ENCODE assay signal across 13 mouse cellular contexts in genomic region chr1:87856823-87857222, GRCm38 (mm10). TPM values are rescaled to one million over a fixed set of nuclear protein-coding genes. Genes with fewer than 3 reads are reported as not detected.
DNase-seq lines count a peak whose midpoint lies in the region; ATAC-seq and TF ChIP-seq lines count a peak whose summit lies in the region.
"Had no signal": no experiment of that assay in that cellular context is flagged by ENCODE, and none has a peak within 500 bp of the region (broad histone marks: within the 10 kb centered on the region; RNA-seq: fewer than 3 reads in every experiment).

No protein-coding gene starts in this region.

- no peak for TF ChIP-seq CTCF in left cerebral cortex, adult 2 months (IDR thresholded peaks at IDR 0.05)

- H3K36me3 ChIP-seq in midbrain, embryonic 15.5 days (replicated peaks) = no peaks in the 10 kb centered on the region
- H3K36me3 ChIP-seq: kidney, embryonic 15.5 days; liver, embryonic 13.5 days; neural tube, embryonic 12.5 days had no signal

- intact Hi-C loops in left cerebral cortex, adult 2 months (cut with DNase I) = no loop called here

- H3K4me3 ChIP-seq in left cerebral cortex, adult 2 months = no peak overlapping the region
- H3K4me3 ChIP-seq in midbrain, embryonic 15.5 days = no peak overlapping the region
- H3K4me3 ChIP-seq: kidney, embryonic 15.5 days; liver, embryonic 13.5 days; neural tube, embryonic 12.5 days had no signal

- H3K4me2 ChIP-seq in midbrain, embryonic 15.5 days = no peak overlapping the region
- H3K4me2 ChIP-seq: kidney, embryonic 15.5 days; liver, embryonic 13.5 days; midbrain, embryonic 11.5 days; neural tube, embryonic 12.5 days had no signal

- H3K27me3 ChIP-seq in midbrain, embryonic 15.5 days (replicated peaks) = no peaks in the 10 kb centered on the region
- H3K27me3 ChIP-seq: kidney, embryonic 15.5 days; liver, embryonic 13.5 days; neural tube, embryonic 12.5 days had no signal

- H3K9me3 ChIP-seq in midbrain, embryonic 15.5 days = no peaks in the 10 kb centered on the region
- H3K9me3 ChIP-seq: G1E; kidney, embryonic 15.5 days; liver, embryonic 13.5 days; neural tube, embryonic 12.5 days had no signal

- DNase-seq in left cerebral cortex, adult 2 months (ENCODE audit: extremely low spot score in 1 of 2, low spot score in 2 of 2) = no peak
- no peak for DNase-seq in left cerebral cortex, adult 11 months (ENCODE audit: low spot score)
- DNase-seq in spleen, postnatal 36 days (ENCODE audit: low spot score in 2 of 2) = peak; percentile 61 to 68
- no peak for DNase-seq in spleen, adult 18-20 months
- peak; percentile 80 for DNase-seq in telencephalon, adult 2 months (ENCODE audit: low read depth, low spot score)
- DNase-seq: liver, embryonic 13.5 days had no signal

- 0 out of 2 replicates have a peak, but pooled peaks have one; percentile 27 for ATAC-seq in common myeloid progenitor, adult 5-6 weeks (replicated peaks; ENCODE audit: low read depth, poor library complexity, severe bottlenecking)
- ATAC-seq in midbrain, embryonic 15.5 days (replicated peaks) = no peak
- ATAC-seq: hindbrain, embryonic 16.5 days had no signal

- H3K9ac ChIP-seq in midbrain, embryonic 15.5 days = no peak overlapping the region
- H3K9ac ChIP-seq: kidney, embryonic 15.5 days; liver, embryonic 13.5 days; neural tube, embryonic 12.5 days had no signal

- WGBS in midbrain, embryonic 15.5 days = 87% methylated on average over 3 of the region's 3 CpGs

- H3K27ac ChIP-seq in left cerebral cortex, adult 2 months = peak overlapping the region; percentile 36; the same call in 1 of the 2 replicates
- no peak overlapping the region for H3K27ac ChIP-seq in midbrain, embryonic 15.5 days
- H3K27ac ChIP-seq: kidney, embryonic 15.5 days; liver, embryonic 13.5 days; neural tube, embryonic 12.5 days had no signal

- H3K4me1 ChIP-seq in midbrain, embryonic 15.5 days = peaks cover 22% of the 10 kb centered on the region

RNA-seq across cellular contexts. Expression of gene Dgkd, which starts 3.7 kb away (rescaled TPM):
- total RNA-seq in left cerebral cortex, adult 2 months (2021) = 100 to 1,000 TPM in 1 of 2 experiments, 10 to 100 TPM in 1; 95.3 to 106 TPM
- 29.2 and 39.9 TPM in 2 replicates for total RNA-seq in common myeloid progenitor, adult 5-6 weeks (2017)
- 49.6 and 52.8 TPM in 2 replicates for polyA plus RNA-seq in midbrain, embryonic 15.5 days (2015; fragmentation: Nextera tagmentation; extraction: Ambion mirVana)

RNA-seq across cellular contexts. Expression of gene Sag, which starts 53.3 kb away (rescaled TPM):
- 1 to 10 TPM; 2.2 to 3.3 TPM for total RNA-seq in left cerebral cortex, adult 2 months (2021)
- total RNA-seq in common myeloid progenitor, adult 5-6 weeks (2017) = 0.59 and 0.78 TPM in 2 replicates
- 2.7 and 3.0 TPM in 2 replicates for polyA plus RNA-seq in midbrain, embryonic 15.5 days (2015; fragmentation: Nextera tagmentation; extraction: Ambion mirVana)
- polyA plus RNA-seq: G1E had no signal

Comparison
In these comparisons a context has a peak if more than half of its experiments do, and no peak if none do; other contexts are left out.
1. DNase-seq: peak in spleen, postnatal 36 days (2 of 2) and telencephalon, adult 2 months (single experiment); none in left cerebral cortex, adult 2 months (0 of 2), left cerebral cortex, adult 11 months (single experiment) and spleen, adult 18-20 months (0 of 2).